Mouse (Mus musculus): ENCODE measurements at regions not wholly inside any gene's neighbourhood (a gene's known extent, or its start where the extent isn't known, plus 50 kb on each side); places are given as distances from the start of the nearest gene placed in this dataset.

- H3K27me3 ChIP-seq (ENCODE audit: control insufficient read depth, insufficient read depth, low read length), result no peaks in the 10 kb centered on the region
- H3K79me2 ChIP-seq (replicated peaks; ENCODE audit: control insufficient read depth, insufficient read depth, low read length), result no peaks in the 10 kb centered on the region
- H3K9ac ChIP-seq (ENCODE audit: low read depth, low read length), result no peak overlapping the region
- no peak overlapping the region for H3K27ac ChIP-seq
- DNase-seq, result no peak
- WGBS, result 95% methylated on average over 6 of the region's 6 CpGs
- no peak overlapping the region for H3K4me3 ChIP-seq
- no peaks in the 10 kb centered on the region for H3K4me1 ChIP-seq (ENCODE audit: control insufficient read depth, insufficient read depth, low read length)
- H3K36me3 ChIP-seq (ENCODE audit: control insufficient read depth, insufficient read depth, low read length), result no peaks in the 10 kb centered on the region
- TF ChIP-seq EP300 (IDR thresholded peaks at IDR 0.05; ENCODE audit: insufficient read depth, low read depth, low read length), result no peak
- no peak for TF ChIP-seq CTCF (IDR thresholded peaks at IDR 0.05)
- TF ChIP-seq POLR2A (IDR thresholded peaks at IDR 0.05; ENCODE audit: insufficient read depth, low read depth, low read length), result no peak
- intact Hi-C loops (cut with DNase I), result no loop called here
Measured at GRCm38 (mm10) chr3:58169786-58170185, 244.7 kb upstream of the Tsc22d2 start.

DNA sequence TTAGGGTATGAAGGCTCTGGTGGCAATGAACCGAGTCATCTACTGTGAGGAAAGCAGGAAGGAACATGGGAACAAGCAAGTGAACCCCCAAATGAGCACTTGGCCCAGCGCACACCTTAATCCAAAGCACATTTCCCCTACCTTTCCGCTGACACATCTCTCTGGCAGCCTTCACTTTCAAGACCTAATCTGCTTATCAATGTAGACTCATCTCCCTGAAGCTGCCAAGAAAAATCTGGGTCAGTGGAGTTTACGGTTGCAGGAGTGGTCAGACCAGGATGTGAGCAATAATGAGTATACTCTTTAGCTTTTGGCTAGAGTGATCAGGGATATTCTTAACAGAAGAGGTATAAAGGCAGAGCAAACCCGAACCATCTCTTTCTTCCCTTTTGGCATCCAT, 242.4 kb upstream of the Tsc22d2 start:
- Histone ChIP-seq H3K27me3 (ENCODE audit: control insufficient read depth, insufficient read depth, low read length) (no peaks in the 10 kb centered on the region), H3K9ac (ENCODE audit: low read depth, low read length) (no peak overlapping the region), H3K36me3 (ENCODE audit: control insufficient read depth, insufficient read depth, low read length) (no peaks in the 10 kb centered on the region), H3K4me1 (ENCODE audit: control insufficient read depth, insufficient read depth, low read length) (no peaks in the 10 kb centered on the region), H3K4me3 (no peak overlapping the region), H3K79me2 (replicated peaks; ENCODE audit: control insufficient read depth, insufficient read depth, low read length) (no peaks in the 10 kb centered on the region), H3K27ac (no peak overlapping the region)
- intact Hi-C loops (cut with DNase I), result no loop called here
- no peak for DNase-seq
- 69% methylated on average over 5 of the region's 5 CpGs for WGBS
- no peak for TF ChIP-seq EP300 (IDR thresholded peaks at IDR 0.05; ENCODE audit: insufficient read depth, low read depth, low read length)

DNA sequence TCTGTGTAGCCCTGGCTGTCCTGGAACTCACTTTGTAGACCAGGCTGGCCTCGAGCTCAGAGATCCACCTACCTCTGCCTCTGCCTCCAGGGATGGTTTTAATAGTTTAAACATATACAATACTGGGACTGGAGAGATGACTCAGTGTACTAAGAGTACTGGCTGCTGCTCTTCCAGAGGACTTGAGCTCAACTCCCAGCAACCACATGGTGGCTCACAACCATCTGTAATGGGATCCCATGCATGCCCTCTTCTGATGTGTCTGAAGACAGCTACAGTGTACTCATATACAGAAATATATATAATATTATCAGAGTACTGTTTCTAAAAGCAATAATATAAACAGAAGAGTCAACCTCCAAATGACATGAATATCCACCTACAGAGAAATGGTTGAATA, 240.7 kb upstream of the Tsc22d2 start:
- Histone ChIP-seq H3K9ac (ENCODE audit: low read depth, low read length) (no peak overlapping the region), H3K27ac (no peak overlapping the region), H3K27me3 (ENCODE audit: control insufficient read depth, insufficient read depth, low read length) (no peaks in the 10 kb centered on the region), H3K36me3 (ENCODE audit: control insufficient read depth, insufficient read depth, low read length) (no peaks in the 10 kb centered on the region), H3K4me3 (no peak overlapping the region), H3K4me1 (ENCODE audit: control insufficient read depth, insufficient read depth, low read length) (no peaks in the 10 kb centered on the region), H3K79me2 (replicated peaks; ENCODE audit: control insufficient read depth, insufficient read depth, low read length) (no peaks in the 10 kb centered on the region)
- 81% methylated on average over 1 of the region's 1 CpGs for WGBS
- TF ChIP-seq CTCF (IDR thresholded peaks at IDR 0.05) (no peak), EP300 (IDR thresholded peaks at IDR 0.05; ENCODE audit: insufficient read depth, low read depth, low read length) (no peak), POLR2A (IDR thresholded peaks at IDR 0.05; ENCODE audit: insufficient read depth, low read depth, low read length) (no peak)
- no peak for DNase-seq
- intact Hi-C loops (cut with DNase I), result no loop called here

GRCm38 (mm10) chr3:58181715-58182114, 232.8 kb upstream of the Tsc22d2 start:
- Histone ChIP-seq H3K27me3 (ENCODE audit: control insufficient read depth, insufficient read depth, low read length) (no peaks in the 10 kb centered on the region), H3K36me3 (ENCODE audit: control insufficient read depth, insufficient read depth, low read length) (no peaks in the 10 kb centered on the region), H3K4me3 (no peak overlapping the region), H3K79me2 (replicated peaks; ENCODE audit: control insufficient read depth, insufficient read depth, low read length) (no peaks in the 10 kb centered on the region), H3K27ac (no peak overlapping the region), H3K9ac (ENCODE audit: low read depth, low read length) (no peak overlapping the region), H3K4me1 (ENCODE audit: control insufficient read depth, insufficient read depth, low read length) (no peaks in the 10 kb centered on the region)
- no peak for TF ChIP-seq POLR2A (IDR thresholded peaks at IDR 0.05; ENCODE audit: insufficient read depth, low read depth, low read length)
- TF ChIP-seq CTCF (IDR thresholded peaks at IDR 0.05), result no peak
- no peak for DNase-seq
- WGBS, result 18% methylated on average over 3 of the region's 3 CpGs
- intact Hi-C loops (cut with DNase I), result no loop called here

DNA sequence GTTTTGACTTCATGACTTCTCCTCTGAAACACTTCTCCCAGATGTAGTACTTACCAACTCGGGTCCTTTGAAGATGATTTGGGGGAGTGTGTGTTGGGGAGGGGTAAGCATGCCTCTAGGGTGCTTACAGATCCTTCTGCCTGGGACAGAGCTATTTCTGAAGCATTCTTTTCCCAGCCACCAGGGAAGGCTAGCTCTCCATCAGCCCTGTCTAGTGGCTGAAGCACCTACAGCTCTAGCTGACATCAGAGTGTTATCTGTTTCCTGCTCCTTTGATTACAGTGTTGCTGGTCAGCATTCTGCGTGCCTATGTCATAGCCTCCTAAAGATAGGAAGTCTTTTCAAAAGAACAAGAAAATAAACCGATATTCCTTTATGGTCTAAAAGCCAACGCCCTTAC, 232.2 kb upstream of the Tsc22d2 start:
- no peak for DNase-seq
- Histone ChIP-seq H3K27ac (no peak overlapping the region), H3K4me1 (ENCODE audit: control insufficient read depth, insufficient read depth, low read length) (no peaks in the 10 kb centered on the region), H3K79me2 (replicated peaks; ENCODE audit: control insufficient read depth, insufficient read depth, low read length) (no peaks in the 10 kb centered on the region), H3K27me3 (ENCODE audit: control insufficient read depth, insufficient read depth, low read length) (no peaks in the 10 kb centered on the region), H3K36me3 (ENCODE audit: control insufficient read depth, insufficient read depth, low read length) (no peaks in the 10 kb centered on the region), H3K4me3 (no peak overlapping the region), H3K9ac (ENCODE audit: low read depth, low read length) (no peak overlapping the region)
- TF ChIP-seq EP300 (IDR thresholded peaks at IDR 0.05; ENCODE audit: insufficient read depth, low read depth, low read length) (no peak), CTCF (IDR thresholded peaks at IDR 0.05) (0 out of 2 replicates have a peak, but pooled peaks have one; percentile 8)
- intact Hi-C loops (cut with DNase I), result no loop called here
- WGBS, result 21% methylated on average over 4 of the region's 4 CpGs

DNA sequence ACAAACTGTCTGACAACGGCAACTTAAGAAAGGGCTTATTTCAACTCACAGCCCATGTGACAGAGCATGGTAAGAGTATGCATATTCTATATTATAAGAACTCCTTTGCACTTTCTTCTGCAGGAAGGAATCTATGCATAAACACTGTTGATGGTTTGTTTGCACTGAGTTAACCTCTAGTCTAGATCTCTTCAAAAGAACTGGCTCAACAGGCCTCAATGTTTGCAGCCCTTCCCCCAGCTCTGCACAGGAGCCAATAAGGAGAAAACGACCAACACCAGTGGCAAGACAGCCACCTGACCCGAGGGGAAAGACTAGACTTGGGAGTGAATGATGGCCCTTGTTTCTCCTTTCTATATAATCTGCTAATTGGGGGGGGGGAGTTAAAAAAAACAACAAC, 231.2 kb upstream of the Tsc22d2 start:
- 59% methylated on average over 3 of the region's 3 CpGs for WGBS
- H3K4me3 ChIP-seq, result no peak overlapping the region
- DNase-seq, result no peak
- TF ChIP-seq CTCF (IDR thresholded peaks at IDR 0.05) (no peak), POLR2A (IDR thresholded peaks at IDR 0.05; ENCODE audit: insufficient read depth, low read depth, low read length) (no peak), EP300 (IDR thresholded peaks at IDR 0.05; ENCODE audit: insufficient read depth, low read depth, low read length) (no peak)
- no peaks in the 10 kb centered on the region for H3K79me2 ChIP-seq (replicated peaks; ENCODE audit: control insufficient read depth, insufficient read depth, low read length)
- H3K27ac ChIP-seq, result no peak overlapping the region
- no peak overlapping the region for H3K9ac ChIP-seq (ENCODE audit: low read depth, low read length)
- no peaks in the 10 kb centered on the region for H3K36me3 ChIP-seq (ENCODE audit: control insufficient read depth, insufficient read depth, low read length)
- intact Hi-C loops (cut with DNase I), result no loop called here
- no peaks in the 10 kb centered on the region for H3K27me3 ChIP-seq (ENCODE audit: control insufficient read depth, insufficient read depth, low read length)
- no peaks in the 10 kb centered on the region for H3K4me1 ChIP-seq (ENCODE audit: control insufficient read depth, insufficient read depth, low read length)

DNA sequence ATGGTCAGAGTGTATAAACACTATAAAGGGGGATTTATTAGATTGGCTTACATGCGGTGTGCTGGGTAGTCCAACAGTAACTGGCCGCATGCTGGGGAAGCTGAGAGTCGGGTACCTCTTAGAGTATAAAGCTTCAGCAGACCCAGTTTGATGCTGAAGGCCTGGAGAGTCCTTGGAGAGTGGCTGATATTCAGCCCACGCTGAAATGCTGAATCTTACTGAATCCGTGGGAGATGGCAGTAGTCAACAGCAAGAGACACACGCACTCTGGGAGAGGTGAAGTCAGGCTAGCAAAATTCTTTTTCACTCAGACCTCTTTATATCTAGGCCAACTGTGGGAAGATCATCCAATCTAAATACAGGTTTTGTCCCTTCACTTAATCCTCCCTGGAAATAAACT, 214.1 kb upstream of the Tsc22d2 start:
- no peak overlapping the region for H3K27ac ChIP-seq
- intact Hi-C loops (cut with DNase I), result no loop called here

More for the DNA sequence above, 214.1 kb upstream of the Tsc22d2 start:
- WGBS, result 81% methylated on average over 6 of the region's 6 CpGs
- Histone ChIP-seq H3K4me3 (no peak overlapping the region), H3K36me3 (ENCODE audit: control insufficient read depth, insufficient read depth, low read length) (no peaks in the 10 kb centered on the region), H3K4me1 (ENCODE audit: control insufficient read depth, insufficient read depth, low read length) (no peaks in the 10 kb centered on the region), H3K79me2 (replicated peaks; ENCODE audit: control insufficient read depth, insufficient read depth, low read length) (no peaks in the 10 kb centered on the region), H3K9ac (ENCODE audit: low read depth, low read length) (no peak overlapping the region), H3K27me3 (ENCODE audit: control insufficient read depth, insufficient read depth, low read length) (no peaks in the 10 kb centered on the region)
- TF ChIP-seq CTCF (IDR thresholded peaks at IDR 0.05) (no peak), EP300 (IDR thresholded peaks at IDR 0.05; ENCODE audit: insufficient read depth, low read depth, low read length) (no peak), POLR2A (IDR thresholded peaks at IDR 0.05; ENCODE audit: insufficient read depth, low read depth, low read length) (no peak)
- DNase-seq, result no peak
